Comparison of ENCODE assay signal across 15 mouse cellular contexts in genomic region chr4:124618599-124618998, GRCm38 (mm10). TPM values are rescaled to one million over a fixed set of nuclear protein-coding genes. Genes with fewer than 3 reads are reported as not detected.
DNase-seq lines count a peak whose midpoint lies in the region; ATAC-seq lines count a peak whose summit lies in the region.
"Had no signal": no experiment of that assay in that cellular context is flagged by ENCODE, and none has a peak within 500 bp of the region (broad histone marks: within the 10 kb centered on the region; RNA-seq: fewer than 3 reads in every experiment).

No protein-coding gene starts in this region.

- peaks cover 7% of the 10 kb centered on the region; the same call in 1 of the 2 replicates for H3K4me1 ChIP-seq in forebrain, embryonic 11.5 days (replicated peaks; ENCODE audit: control insufficient read depth, insufficient read depth, low read length)
- H3K4me1 ChIP-seq in forebrain, embryonic 16.5 days (replicated peaks; ENCODE audit: control insufficient read depth, insufficient read depth, low read length), result peaks cover 39% of the 10 kb centered on the region
- 0 out of 2 replicates have a peak, but pooled peaks cover 7% of the 10 kb centered on the region for H3K4me1 ChIP-seq in kidney, embryonic 16.5 days (ENCODE audit: insufficient read depth, low read length)
- peaks cover 13% of the 10 kb centered on the region; the same call in 1 of the 2 replicates for H3K4me1 ChIP-seq in hindbrain, embryonic 14.5 days (replicated peaks; ENCODE audit: control insufficient read depth, insufficient read depth, low read length)
- H3K4me1 ChIP-seq in neural tube, embryonic 13.5 days (replicated peaks), result peaks cover 48% of the 10 kb centered on the region

- no peak overlapping the region for H3K4me3 ChIP-seq in forebrain, embryonic 11.5 days (ENCODE audit: low read depth, low read length)
- no peak overlapping the region for H3K4me3 ChIP-seq in forebrain, embryonic 16.5 days (replicated peaks; ENCODE audit: low read length)
- no peak overlapping the region for H3K4me3 ChIP-seq in kidney, embryonic 16.5 days (ENCODE audit: low read length)
- H3K4me3 ChIP-seq in hindbrain, embryonic 14.5 days (replicated peaks; ENCODE audit: low read length), result no peak overlapping the region
- no peak overlapping the region for H3K4me3 ChIP-seq in neural tube, embryonic 13.5 days

- peak overlapping the region; percentile 31; the same call in 1 of the 2 replicates for H3K4me2 ChIP-seq in forebrain, embryonic 11.5 days (ENCODE audit: low read depth, low read length, severe bottlenecking)
- no peak overlapping the region for H3K4me2 ChIP-seq in forebrain, embryonic 16.5 days (ENCODE audit: low read length)
- H3K4me2 ChIP-seq in kidney, embryonic 16.5 days (replicated peaks; ENCODE audit: low read depth, low read length), result peak overlapping the region; percentile 7; the same call in 1 of the 2 replicates
- H3K4me2 ChIP-seq in hindbrain, embryonic 14.5 days (replicated peaks), result peak overlapping the region; percentile 17; the same call in 1 of the 2 replicates
- peak overlapping the region; percentile 20; the same call in 1 of the 2 replicates for H3K4me2 ChIP-seq in neural tube, embryonic 13.5 days
- H3K4me2 ChIP-seq: liver, embryonic 11.5 days had no signal

- no peak for ATAC-seq in forebrain, embryonic 11.5 days (replicated peaks; ENCODE audit: low FRiP score)
- ATAC-seq in forebrain, embryonic 16.5 days, result no peak
- ATAC-seq in kidney, embryonic 16.5 days (ENCODE audit: low FRiP score, low TSS enrichment), result no peak
- ATAC-seq in hindbrain, embryonic 14.5 days (ENCODE audit: low FRiP score), result no peak
- no peak for ATAC-seq in neural tube, embryonic 13.5 days (ENCODE audit: low read depth)
- ATAC-seq: activated CD4-positive, CD25-positive, alpha-beta regulatory T cell, adult 4 months; inflammation-experienced regulatory T-cells, adult 6 months had no signal

- 13% methylated on average over 16 of the region's 16 CpGs for WGBS in forebrain, embryonic 11.5 days
- 10% methylated on average over 16 of the region's 16 CpGs for WGBS in forebrain, embryonic 16.5 days
- WGBS in kidney, embryonic 16.5 days, result 13% methylated on average over 16 of the region's 16 CpGs
- WGBS in hindbrain, embryonic 14.5 days, result 6% methylated on average over 16 of the region's 16 CpGs
- 7% methylated on average over 16 of the region's 16 CpGs for WGBS in neural tube, embryonic 13.5 days

- DNase-seq in forebrain, embryonic 11.5 days (ENCODE audit: low spot score), result no peak
- DNase-seq in kidney, postnatal 14 days, result no peak
- DNase-seq in hindbrain, embryonic 14.5 days (ENCODE audit: low spot score), result no peak
- DNase-seq in B cell, adult 2 months, result no peak
- no peak for DNase-seq in layer of hippocampus, adult 18-20 months (ENCODE audit: low spot score in 2 of 2)
- DNase-seq: cerebellum, adult 8-10 months; gastrocnemius, postnatal 14 days; lung, postnatal 10 days had no signal

- H3K36me3 ChIP-seq in forebrain, embryonic 11.5 days (ENCODE audit: control insufficient read depth, insufficient read depth, low read length), result no peaks in the 10 kb centered on the region
- no peaks in the 10 kb centered on the region for H3K36me3 ChIP-seq in forebrain, embryonic 16.5 days (ENCODE audit: control insufficient read depth, insufficient read depth)
- no peaks in the 10 kb centered on the region for H3K36me3 ChIP-seq in kidney, embryonic 16.5 days (ENCODE audit: insufficient read depth, low read length)
- H3K36me3 ChIP-seq in hindbrain, embryonic 14.5 days (replicated peaks; ENCODE audit: control insufficient read depth, insufficient read depth), result no peaks in the 10 kb centered on the region
- H3K36me3 ChIP-seq in neural tube, embryonic 13.5 days, result no peaks in the 10 kb centered on the region
- H3K36me3 ChIP-seq: G1E had no signal

- H3K27ac ChIP-seq in forebrain, embryonic 11.5 days (ENCODE audit: low read depth, low read length), result no peak overlapping the region
- no peak overlapping the region for H3K27ac ChIP-seq in forebrain, embryonic 16.5 days (ENCODE audit: low read length)
- H3K27ac ChIP-seq in kidney, embryonic 16.5 days (ENCODE audit: low read length), result no peak overlapping the region
- H3K27ac ChIP-seq in hindbrain, embryonic 14.5 days, result no peak overlapping the region
- no peak overlapping the region for H3K27ac ChIP-seq in neural tube, embryonic 13.5 days (replicated peaks)

- H3K9me3 ChIP-seq in forebrain, embryonic 11.5 days (ENCODE audit: control insufficient read depth, low read length), result no peaks in the 10 kb centered on the region
- H3K9me3 ChIP-seq in forebrain, embryonic 16.5 days (ENCODE audit: control insufficient read depth, low read length), result no peaks in the 10 kb centered on the region
- no peaks in the 10 kb centered on the region for H3K9me3 ChIP-seq in kidney, embryonic 16.5 days (ENCODE audit: low read length)
- no peaks in the 10 kb centered on the region for H3K9me3 ChIP-seq in hindbrain, embryonic 14.5 days (ENCODE audit: control insufficient read depth, low read length)
- H3K9me3 ChIP-seq in neural tube, embryonic 13.5 days, result no peaks in the 10 kb centered on the region
- H3K9me3 ChIP-seq: G1E had no signal

- peak overlapping the region; percentile 33; the same call in 1 of the 2 replicates for H3K9ac ChIP-seq in forebrain, embryonic 11.5 days (ENCODE audit: low read length)
- no peak overlapping the region for H3K9ac ChIP-seq in forebrain, embryonic 16.5 days (replicated peaks; ENCODE audit: low read depth, low read length)
- H3K9ac ChIP-seq in kidney, embryonic 16.5 days (replicated peaks; ENCODE audit: low read length), result no peak overlapping the region
- peak overlapping the region; percentile 31 for H3K9ac ChIP-seq in hindbrain, embryonic 14.5 days
- H3K9ac ChIP-seq in neural tube, embryonic 13.5 days, result no peak overlapping the region

- no peaks in the 10 kb centered on the region for H3K27me3 ChIP-seq in forebrain, embryonic 11.5 days (ENCODE audit: control insufficient read depth, insufficient read depth, low read length)
- H3K27me3 ChIP-seq in forebrain, embryonic 16.5 days (replicated peaks; ENCODE audit: control insufficient read depth, insufficient read depth, low read length), result no peaks in the 10 kb centered on the region
- H3K27me3 ChIP-seq in kidney, embryonic 16.5 days (ENCODE audit: insufficient read depth, low read length), result peaks cover 6% of the 10 kb centered on the region; the same call in 1 of the 2 replicates
- H3K27me3 ChIP-seq in hindbrain, embryonic 14.5 days (ENCODE audit: control insufficient read depth, insufficient read depth, low read length), result peaks cover 4% of the 10 kb centered on the region; the same call in 1 of the 2 replicates
- H3K27me3 ChIP-seq in neural tube, embryonic 13.5 days, result peaks cover 57% of the 10 kb centered on the region

RNA-seq across cellular contexts. Expression of gene 3100002H09Rik, which starts 8.0 kb away (rescaled TPM):
- 0.67 TPM in 1 of 2 replicates, not detected in the other for polyA plus RNA-seq in forebrain, embryonic 11.5 days (2014; fragmentation: Nextera tagmentation; extraction: Ambion mirVana)
- 1.1 and 1.7 TPM in 2 replicates for polyA plus RNA-seq in forebrain, embryonic 16.5 days (2015; fragmentation: Nextera tagmentation; extraction: Ambion mirVana)
- polyA plus RNA-seq in kidney, embryonic 16.5 days (2015; fragmentation: Nextera tagmentation; extraction: Ambion mirVana), result 0.19 TPM in 1 of 2 replicates, not detected in the other
- polyA plus RNA-seq in hindbrain, embryonic 14.5 days (2014; fragmentation: Nextera tagmentation; extraction: Ambion mirVana), result not detected in 2 replicates
- polyA plus RNA-seq in neural tube, embryonic 13.5 days (2015; fragmentation: Nextera tagmentation; extraction: Ambion mirVana), result 0.47 and 0.68 TPM in 2 replicates
- total RNA-seq in layer of hippocampus, adult 18-20 months (2021), result 1 to 10 TPM in 1 of 2 experiments, under 1 TPM in 1; 0.66 to 1.3 TPM
- total RNA-seq: gastrocnemius, postnatal 14 days had no signal
- polyA plus RNA-seq: activated CD4-positive, CD25-positive, alpha-beta regulatory T cell, adult 4 months; G1E; inflammation-experienced regulatory T-cells, adult 6 months; liver, embryonic 11.5 days had no signal

RNA-seq across cellular contexts. Expression of gene Pou3f1, which starts 38.0 kb away (rescaled TPM):
- polyA plus RNA-seq in forebrain, embryonic 11.5 days (2014; fragmentation: Nextera tagmentation; extraction: Ambion mirVana), result 8.6 and 11.7 TPM in 2 replicates
- polyA plus RNA-seq in forebrain, embryonic 16.5 days (2015; fragmentation: Nextera tagmentation; extraction: Ambion mirVana), result 20.9 and 22.7 TPM in 2 replicates
- 0.37 and 0.40 TPM in 2 replicates for polyA plus RNA-seq in kidney, embryonic 16.5 days (2015; fragmentation: Nextera tagmentation; extraction: Ambion mirVana)
- polyA plus RNA-seq in hindbrain, embryonic 14.5 days (2014; fragmentation: Nextera tagmentation; extraction: Ambion mirVana), result 9.6 and 11.2 TPM in 2 replicates
- 8.0 and 8.7 TPM in 2 replicates for polyA plus RNA-seq in neural tube, embryonic 13.5 days (2015; fragmentation: Nextera tagmentation; extraction: Ambion mirVana)
- total RNA-seq in layer of hippocampus, adult 18-20 months (2021), result 10 to 100 TPM; 49.2 to 54.0 TPM
- polyA plus RNA-seq: activated CD4-positive, CD25-positive, alpha-beta regulatory T cell, adult 4 months; G1E; inflammation-experienced regulatory T-cells, adult 6 months had no signal

Comparison
In these comparisons a context has a peak if more than half of its experiments do, and no peak if none do; other contexts are left out.
1. H3K9ac ChIP-seq: peak in forebrain, embryonic 11.5 days (single experiment) and hindbrain, embryonic 14.5 days (single experiment); none in forebrain, embryonic 16.5 days (single experiment), kidney, embryonic 16.5 days (single experiment) and neural tube, embryonic 13.5 days (single experiment).